Mouse (Mus musculus): ENCODE measurements around the gene Mgat4a. TPM values are rescaled to one million over a fixed set of nuclear protein-coding genes. Genes with fewer than 3 reads are reported as not detected.

Mgat4a gene
- polyA plus RNA-seq, 2 experiments = 6.8 to 9.0 TPM

- no peak for TF ChIP-seq POLR2A (IDR thresholded peaks at IDR 0.05; ENCODE audit: borderline replicate concordance, extremely low read depth, insufficient read depth, insufficient read length)
- Histone ChIP-seq H3K27ac (replicated peaks; ENCODE audit: low read depth, low read length) (no peak overlapping the region), H3K36me3 (ENCODE audit: control insufficient read depth, insufficient read depth, low read length) (peaks cover 46% of the 10 kb centered on the region)
Observed at GRCm38 (mm10) chr1:37442848-37443835, 97.7 kb downstream of the Mgat4a start.

GRCm38 (mm10) chr1:37436419-37436818 is 104.4 kb downstream of the Mgat4a start:
- ATAC-seq (ENCODE audit: low FRiP score, low read depth) = no peak
- Histone ChIP-seq H3K4me2 (replicated peaks; ENCODE audit: low read depth, low read length, severe bottlenecking) (no peak overlapping the region), H3K9me3 (ENCODE audit: control insufficient read depth, low read length) (no peaks in the 10 kb centered on the region), H3K9ac (ENCODE audit: low read depth, low read length, severe bottlenecking) (no peak overlapping the region), H3K36me3 (ENCODE audit: control insufficient read depth, insufficient read depth, low read length) (peaks cover 79% of the 10 kb centered on the region), H3K27me3 (ENCODE audit: control insufficient read depth, insufficient read depth, low read length) (no peaks in the 10 kb centered on the region), H3K4me3 (replicated peaks; ENCODE audit: low read length) (no peak overlapping the region), H3K4me1 (ENCODE audit: control insufficient read depth, insufficient read depth, low read length) (peaks cover 4% of the 10 kb centered on the region; the same call in 1 of the 2 replicates), H3K27ac (replicated peaks; ENCODE audit: low read depth, low read length) (no peak overlapping the region)
- 89% methylated on average over 3 of the region's 3 CpGs for WGBS
- DNase-seq (ENCODE audit: low spot score) = no peak
- TF ChIP-seq POLR2A (IDR thresholded peaks at IDR 0.05; ENCODE audit: borderline replicate concordance, extremely low read depth, insufficient read depth, insufficient read length) = no peak

More at GRCm38 (mm10) chr1:37442848-37443835, 97.7 kb downstream of the Mgat4a start:
- ATAC-seq (ENCODE audit: low FRiP score, low read depth) = no peak
- Histone ChIP-seq H3K9ac (ENCODE audit: low read depth, low read length, severe bottlenecking) (no peak overlapping the region), H3K9me3 (ENCODE audit: control insufficient read depth, low read length) (no peaks in the 10 kb centered on the region), H3K4me1 (ENCODE audit: control insufficient read depth, insufficient read depth, low read length) (no peaks in the 10 kb centered on the region), H3K27me3 (ENCODE audit: control insufficient read depth, insufficient read depth, low read length) (no peaks in the 10 kb centered on the region), H3K4me3 (replicated peaks; ENCODE audit: low read length) (no peak overlapping the region), H3K4me2 (replicated peaks; ENCODE audit: low read depth, low read length, severe bottlenecking) (no peak overlapping the region)
- DNase-seq (ENCODE audit: low spot score) = no peak
- 90% methylated on average over 16 of the region's 16 CpGs for WGBS

- Histone ChIP-seq H3K9me3 (ENCODE audit: control insufficient read depth, low read length) (no peaks in the 10 kb centered on the region), H3K4me2 (replicated peaks; ENCODE audit: low read depth, low read length, severe bottlenecking) (peak overlapping the region; percentile 72), H3K27me3 (ENCODE audit: control insufficient read depth, insufficient read depth, low read length) (no peaks in the 10 kb centered on the region), H3K36me3 (ENCODE audit: control insufficient read depth, insufficient read depth, low read length) (peaks cover 39% of the 10 kb centered on the region), H3K27ac (replicated peaks; ENCODE audit: low read depth, low read length) (peak overlapping the region; percentile 68), H3K9ac (ENCODE audit: low read depth, low read length, severe bottlenecking) (peak overlapping the region; percentile 90), H3K4me1 (ENCODE audit: control insufficient read depth, insufficient read depth, low read length) (peaks cover 20% of the 10 kb centered on the region), H3K4me3 (replicated peaks; ENCODE audit: low read length) (peak overlapping the region; percentile 96)
- 2% methylated on average over 40 of the region's 40 CpGs for WGBS
- ATAC-seq (ENCODE audit: low FRiP score, low read depth) = peak; percentile 49
- DNase-seq (ENCODE audit: low spot score) = no peak
- TF ChIP-seq POLR2A (IDR thresholded peaks at IDR 0.05; ENCODE audit: borderline replicate concordance, extremely low read depth, insufficient read depth, insufficient read length) = no peak
Observed at GRCm38 (mm10) chr1:37430297-37430840, 110.4 kb downstream of the Mgat4a start.

GRCm38 (mm10) chr1:37429366-37430296 is 111.2 kb downstream of the Mgat4a start, which contains the start of the genes Coa5 and Unc50:
Gene Coa5, minus strand, starts transcription at chr1:37430103.
Gene Unc50, plus strand, starts transcription at chr1:37430139.
- Histone ChIP-seq H3K27ac (replicated peaks; ENCODE audit: low read depth, low read length) (peak within 1 kb of the TSS; percentile 68), H3K36me3 (ENCODE audit: control insufficient read depth, insufficient read depth, low read length) (peaks cover 41% of the 10 kb centered on the region), H3K27me3 (ENCODE audit: control insufficient read depth, insufficient read depth, low read length) (no peaks in the 10 kb centered on the region), H3K9me3 (ENCODE audit: control insufficient read depth, low read length) (peaks cover under 1% of the 10 kb centered on the region; the same call in 1 of the 2 replicates), H3K4me3 (replicated peaks; ENCODE audit: low read length) (peak within 1 kb of the TSS; percentile 96), H3K9ac (ENCODE audit: low read depth, low read length, severe bottlenecking) (peak within 1 kb of the TSS; percentile 90), H3K4me1 (ENCODE audit: control insufficient read depth, insufficient read depth, low read length) (peaks cover 20% of the 10 kb centered on the region), H3K4me2 (replicated peaks; ENCODE audit: low read depth, low read length, severe bottlenecking) (peak within 1 kb of the TSS; percentile 72)
- 4% methylated on average over 50 of the region's 57 CpGs for WGBS
- peak; percentile 93 for TF ChIP-seq POLR2A (IDR thresholded peaks at IDR 0.05; ENCODE audit: borderline replicate concordance, extremely low read depth, insufficient read depth, insufficient read length)
- DNase-seq (ENCODE audit: low spot score) (peak; percentile 92), ATAC-seq (ENCODE audit: low FRiP score, low read depth) (peak; percentile 98)

Data from limb, embryonic 14.5 days (tissue).